Mouse (Mus musculus): Measurements from ENCODE around the gene Ppil3.

DNA sequence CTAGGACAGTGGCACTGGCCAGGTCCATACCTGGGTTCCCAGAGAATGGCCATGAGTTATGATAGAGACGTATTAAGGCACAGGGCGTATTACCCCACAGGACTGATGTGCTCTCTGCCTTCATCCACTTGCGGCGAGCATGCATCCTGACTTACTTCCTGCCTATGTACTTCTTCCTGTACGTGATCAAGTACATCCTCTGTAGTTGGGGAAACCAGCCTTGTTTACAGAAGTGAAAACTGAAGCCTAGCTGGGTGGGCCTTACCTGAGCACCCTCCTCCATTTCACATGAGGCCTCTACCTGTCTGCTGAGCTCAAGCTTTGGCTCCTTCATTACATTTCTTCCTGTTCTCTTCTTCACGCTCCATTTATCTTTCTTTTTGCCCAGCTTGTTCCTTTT is 9.0 kb upstream of the Ppil3 start:
- TF ChIP-seq GATA1 (IDR thresholded peaks at IDR 0.05; ENCODE audit: low read length) (no peak), TAL1 (IDR thresholded peaks at IDR 0.05; ENCODE audit: low read length) (no peak)

All from erythroblast, embryonic 14.5 days (primary cell).